Mouse (Mus musculus) left cerebral cortex, adult 2 months (tissue): Measurements from ENCODE around the gene Gpr26. TPM values are rescaled to one million over a fixed set of nuclear protein-coding genes. Genes with fewer than 3 reads are reported as not detected.

ENCODE experiments used
- DNase-seq, 2 experiments: peaks; one replicate each; pipeline ENCODE4 v3.0.0; 2021 to 2022; ENCODE audit warnings: low spot score in 2 of 2, mixed read lengths in 1 of 2; ENCODE audit errors: extremely low spot score in 1 of 2
- H3K27ac ChIP-seq: fragments of 200-600 bp; 2 replicates; pipeline ENCODE4 v1.8.1; 2022
- H3K4me3 ChIP-seq: fragments of 200-600 bp; 2 replicates; pipeline ENCODE4 v1.8.1; 2022
- CTCF ChIP-seq: fragments of 200-600 bp; IDR thresholded peaks from 2 replicates; pipeline ENCODE4 v1.8.1; 2022; ENCODE audit warnings: antibody characterized with exemption, mild to moderate bottlenecking, moderate library complexity
- intact Hi-C: fragments of 180-260 bp; cut with DNase I; formaldehyde crosslinking; loops from one replicate; pipeline ENCODE4 v1.15.1; 2025
- total RNA-seq, 2 experiments: library from RNA; stranded (reverse); gene quantifications; 2 replicates each; pipeline ENCODE4 v1.2.3; 2021

Gpr26 gene
- total RNA-seq, 2 experiments from 2014 or later, result 127 to 134 TPM

DNA sequence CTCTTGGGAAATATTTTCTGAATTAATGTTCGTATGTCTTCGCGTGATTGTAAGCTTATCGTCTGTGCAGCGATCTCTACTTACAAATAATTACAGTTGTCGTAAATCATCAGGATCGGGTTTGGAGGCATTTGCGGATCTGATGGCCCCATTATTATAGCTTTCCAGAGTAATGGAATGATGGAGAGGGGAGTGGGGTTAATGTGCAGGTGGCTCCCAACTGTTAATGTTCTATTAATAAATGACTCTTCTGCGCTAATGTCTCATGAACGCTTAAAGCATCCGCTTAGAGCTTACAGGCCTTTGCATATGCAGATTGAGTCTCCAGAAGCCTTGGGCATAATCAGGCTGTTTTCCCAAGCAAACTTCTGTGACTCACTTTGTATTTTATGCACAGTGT lies 12.3 kb downstream of the Gpr26 start:
- Histone ChIP-seq H3K4me3 (no peak overlapping the region), H3K27ac (no peak overlapping the region)
- TF ChIP-seq CTCF, result no peak
- no peak for DNase-seq
- intact Hi-C loops, result no loop called here

DNA sequence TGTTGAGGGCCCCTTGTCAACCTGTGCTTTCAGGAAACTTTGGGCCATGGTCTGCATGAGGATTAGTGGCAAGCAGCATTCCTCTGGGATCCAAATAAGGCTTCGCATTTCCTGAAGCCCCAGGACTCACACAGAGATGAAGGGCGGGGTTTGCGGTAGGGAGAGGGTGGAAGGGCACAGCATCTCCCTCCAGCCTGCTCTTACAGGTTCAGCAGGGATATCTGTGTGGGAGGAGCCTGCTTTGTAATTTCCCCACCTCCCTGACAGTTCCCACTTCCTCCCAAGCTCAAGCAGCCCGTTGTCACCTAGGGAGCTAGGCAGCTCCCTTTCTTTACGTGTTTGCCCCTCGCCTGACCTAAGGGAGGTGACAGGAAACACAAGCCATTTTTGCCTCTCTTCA lies 22.8 kb downstream of the Gpr26 start:
- no peak overlapping the region for H3K27ac ChIP-seq
- intact Hi-C loops, result no loop called here
- DNase-seq, result no peak
- H3K4me3 ChIP-seq, result no peak overlapping the region
- TF ChIP-seq CTCF, result no peak

DNA sequence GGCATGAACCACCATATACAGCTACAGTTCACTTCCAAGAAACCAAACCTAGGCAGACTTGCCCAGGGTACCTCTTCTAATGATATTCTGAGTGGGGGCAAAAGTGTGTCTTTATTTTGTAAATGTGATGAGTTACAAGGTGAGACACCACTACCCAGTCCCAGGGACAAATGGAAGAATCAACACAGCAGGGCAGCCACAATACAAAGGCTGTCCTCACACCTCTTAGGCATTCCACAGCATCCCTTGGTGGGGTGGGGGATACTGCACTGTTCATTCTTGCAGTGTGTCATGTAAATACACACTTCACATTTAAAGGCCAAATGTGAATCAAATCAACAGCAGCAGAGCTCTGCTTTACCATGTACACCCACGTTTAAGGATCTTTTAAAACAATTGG lies 26.0 kb downstream of the Gpr26 start:
- intact Hi-C loops, result no loop called here
- DNase-seq, result no peak
- Histone ChIP-seq H3K4me3 (no peak overlapping the region), H3K27ac (no peak overlapping the region)
- no peak for TF ChIP-seq CTCF

DNA sequence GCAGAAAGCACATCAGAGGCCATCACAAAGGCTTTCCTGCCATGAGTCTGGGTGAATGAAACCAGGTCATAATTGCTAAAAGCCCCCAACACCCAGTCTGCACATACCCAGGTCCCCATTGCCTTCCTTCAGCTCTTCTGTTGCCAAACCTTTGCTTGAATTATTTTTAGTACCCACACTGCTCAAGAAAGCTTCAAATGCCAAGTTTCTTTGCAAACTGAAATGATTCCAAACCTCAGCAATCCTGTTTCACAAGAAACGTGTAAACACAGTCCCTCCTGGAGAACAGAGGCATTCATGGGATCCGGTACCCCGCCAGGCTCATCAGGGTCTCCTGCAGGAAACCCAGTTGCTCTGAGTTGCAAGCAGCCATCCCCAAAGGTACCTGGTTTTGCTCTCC lies 26.6 kb downstream of the Gpr26 start:
- TF ChIP-seq CTCF, result no peak
- intact Hi-C loops, result no loop called here
- Histone ChIP-seq H3K4me3 (no peak overlapping the region), H3K27ac (no peak overlapping the region)
- DNase-seq, result no peak

DNA sequence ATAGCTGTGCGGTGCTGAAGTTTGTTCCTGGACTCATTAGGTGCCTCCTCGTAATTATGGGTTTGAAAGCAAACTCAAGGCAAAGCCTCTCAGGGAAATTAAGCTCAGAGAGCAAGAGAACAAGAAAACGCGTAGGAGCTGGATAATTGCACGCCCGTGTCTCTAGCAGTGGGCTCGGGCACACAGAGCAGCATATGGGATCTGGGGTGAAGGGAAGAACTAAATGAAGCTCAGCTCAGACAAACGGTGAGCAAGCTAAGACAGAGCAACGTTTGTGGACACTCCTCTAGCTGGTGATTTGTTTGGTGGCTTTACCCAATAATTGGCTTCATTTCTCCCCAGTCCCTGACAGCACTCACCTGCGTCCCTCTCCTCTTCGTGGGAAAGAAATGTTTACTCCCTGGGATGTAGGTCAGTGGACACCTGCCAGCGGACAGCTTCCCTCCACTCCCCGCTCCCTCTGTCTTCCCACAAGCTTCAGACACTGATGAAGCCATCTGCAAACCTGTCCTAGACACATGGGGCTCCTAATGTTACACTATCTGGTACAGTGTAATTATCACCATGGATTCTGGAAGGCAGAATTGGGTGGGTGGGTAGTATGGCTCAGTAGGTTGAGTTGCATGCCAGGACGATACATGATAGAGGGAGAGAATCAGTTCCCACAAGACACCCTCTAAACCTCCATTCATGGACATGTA lies 39.9 kb downstream of the Gpr26 start:
- no peak overlapping the region for H3K4me3 ChIP-seq
- DNase-seq, result no peak
- no peak overlapping the region; the same call in 1 of the 2 replicates for H3K27ac ChIP-seq
- intact Hi-C loops, result no loop called here
- no peak for TF ChIP-seq CTCF

DNA sequence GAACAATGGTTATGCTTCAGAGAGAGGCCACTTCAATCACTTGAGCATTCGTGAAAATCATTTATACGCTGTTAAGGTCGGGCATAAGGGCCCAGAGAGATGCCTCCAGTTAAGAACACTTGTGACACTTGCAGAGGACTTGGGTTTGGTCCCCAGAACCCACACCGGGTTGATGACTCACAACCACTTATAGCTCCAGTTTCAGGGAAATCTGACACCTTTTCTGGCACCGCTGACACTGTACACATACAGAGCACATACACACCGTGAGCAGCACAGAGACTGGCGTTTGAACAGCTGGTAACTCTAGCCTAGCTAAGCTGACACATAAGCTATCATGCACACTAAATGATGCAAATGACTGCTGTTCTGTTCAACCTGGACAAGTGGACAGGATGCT lies 42.7 kb downstream of the Gpr26 start:
- Histone ChIP-seq H3K4me3 (no peak overlapping the region), H3K27ac (no peak overlapping the region)
- TF ChIP-seq CTCF, result no peak
- DNase-seq, result no peak
- intact Hi-C loops, result no loop called here

DNA sequence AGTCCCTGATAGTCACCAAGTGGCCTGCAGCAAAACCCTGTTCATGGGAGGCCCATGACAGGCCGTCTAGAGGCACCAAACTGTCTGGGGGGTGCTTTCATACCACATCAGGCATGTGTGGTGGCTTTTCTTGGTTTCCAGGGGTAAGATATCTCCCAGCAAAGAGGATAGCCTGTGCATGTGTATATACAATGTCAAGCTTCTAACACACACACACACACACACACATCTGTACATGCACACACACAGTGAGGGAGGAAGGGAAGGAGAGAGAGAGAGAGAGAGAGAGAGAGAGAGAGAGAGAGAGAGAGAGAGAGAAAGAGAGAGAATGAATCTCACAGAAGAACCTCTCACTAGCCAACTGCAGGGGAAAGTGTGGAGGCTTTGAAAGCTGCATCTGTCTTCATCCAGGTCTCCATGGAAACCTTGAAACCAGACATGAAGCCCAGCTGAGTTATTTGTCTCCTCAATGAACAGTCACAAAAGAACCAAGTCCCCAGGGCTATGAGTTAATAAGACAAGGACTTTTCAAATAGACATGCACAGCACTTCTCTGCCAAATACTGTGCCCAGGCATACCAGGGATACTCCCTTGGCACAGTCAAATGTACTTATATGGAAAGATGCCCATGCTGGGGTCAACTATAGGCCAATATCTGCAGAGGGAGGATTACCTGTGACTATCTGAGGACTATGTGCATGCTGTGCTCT lies 46.9 kb downstream of the Gpr26 start:
- H3K4me3 ChIP-seq, result no peak overlapping the region
- H3K27ac ChIP-seq, result peak overlapping the region; percentile 6; the same call in 1 of the 2 replicates
- no peak for TF ChIP-seq CTCF
- intact Hi-C loops, result no loop called here
- no peak for DNase-seq

DNA sequence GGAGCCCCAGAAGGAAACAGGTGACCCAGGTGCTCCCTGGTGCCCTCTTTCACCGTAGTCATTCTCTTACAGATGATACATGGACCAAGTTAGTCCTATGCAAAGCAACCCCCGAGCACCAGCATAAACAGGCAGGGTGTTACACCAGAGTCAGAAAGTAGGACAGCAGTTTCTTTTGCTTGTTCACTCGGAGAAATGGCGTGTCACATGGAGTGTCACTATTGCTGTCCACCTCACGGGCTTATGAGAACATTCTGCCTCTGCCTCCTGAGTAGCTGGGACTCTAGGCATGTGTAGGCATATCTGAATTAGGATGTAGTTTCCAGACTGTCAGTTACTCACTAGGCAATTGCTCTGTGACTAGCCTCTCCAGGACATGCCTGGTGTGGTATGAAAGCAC lies 47.7 kb downstream of the Gpr26 start:
- no peak for TF ChIP-seq CTCF
- intact Hi-C loops, result no loop called here
- DNase-seq, result no peak

DNA sequence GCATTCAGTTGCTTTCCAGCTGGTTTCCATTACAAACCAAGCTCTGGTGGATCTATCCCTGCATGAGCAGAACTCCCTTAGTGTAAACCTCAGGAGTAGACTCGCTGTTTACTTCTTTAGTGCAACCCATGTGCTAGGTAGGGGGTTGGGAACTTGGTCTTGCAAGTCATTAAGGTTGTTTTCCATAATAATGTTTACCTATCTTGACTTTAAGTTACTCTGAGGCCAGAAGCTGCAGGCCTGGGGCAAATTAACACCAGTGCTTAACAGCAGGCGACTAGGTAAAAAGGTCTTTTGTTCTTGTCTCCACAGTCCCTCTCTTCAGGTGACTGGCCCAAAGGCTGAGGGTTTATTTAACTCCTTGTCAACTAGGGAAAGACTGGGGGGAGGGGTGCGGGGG lies 48.9 kb downstream of the Gpr26 start:
- DNase-seq, result no peak
- no peak overlapping the region for H3K27ac ChIP-seq
- no peak overlapping the region for H3K4me3 ChIP-seq
- intact Hi-C loops, result no loop called here
- no peak for TF ChIP-seq CTCF

More for the DNA sequence above, 47.7 kb downstream of the Gpr26 start:
- no peak overlapping the region for H3K27ac ChIP-seq
- H3K4me3 ChIP-seq, result no peak overlapping the region

DNA sequence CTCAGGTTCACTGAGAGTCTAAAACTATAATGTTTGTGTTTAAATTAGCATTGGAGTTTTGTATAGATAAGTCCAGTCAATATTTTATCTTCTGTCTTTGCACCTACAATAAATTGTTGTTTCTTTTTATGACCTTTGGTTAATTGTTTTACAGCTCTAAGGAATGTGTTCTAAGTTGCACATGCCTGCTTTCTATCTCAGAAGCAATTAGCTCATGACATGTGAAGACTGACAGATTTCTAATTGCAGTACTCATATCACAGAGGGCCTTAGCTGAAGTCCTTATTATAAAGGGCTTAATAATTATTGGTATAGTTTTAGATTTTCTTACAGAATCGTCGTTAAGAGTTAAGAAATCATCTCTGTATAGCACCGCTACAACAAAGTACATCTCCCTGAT lies 49.7 kb downstream of the Gpr26 start:
- Histone ChIP-seq H3K27ac (no peak overlapping the region), H3K4me3 (no peak overlapping the region)
- no peak for DNase-seq
- intact Hi-C loops, result no loop called here
- no peak for TF ChIP-seq CTCF

DNA sequence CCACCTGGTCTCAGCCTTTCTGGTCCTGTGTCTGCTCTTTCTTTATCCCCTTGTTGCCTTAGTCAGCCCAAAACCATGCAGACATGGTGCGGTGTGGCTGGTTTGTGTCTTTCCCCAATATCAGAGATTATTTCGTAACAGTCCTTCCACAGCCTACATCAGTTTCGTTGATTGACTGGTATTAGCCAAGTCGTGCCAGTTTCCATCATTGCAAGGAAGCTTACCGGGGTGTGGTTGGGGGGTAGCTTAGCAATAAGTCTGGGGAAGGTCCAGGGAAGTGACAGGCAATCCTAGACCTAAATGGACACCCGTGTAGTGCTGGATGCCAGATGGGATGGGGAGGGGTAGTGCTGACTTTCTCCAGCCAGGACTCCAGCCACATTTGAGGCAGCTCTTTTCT lies 59.3 kb downstream of the Gpr26 start:
- intact Hi-C loops, result no loop called here
- H3K27ac ChIP-seq, result no peak overlapping the region
- DNase-seq, result no peak
- TF ChIP-seq CTCF, result no peak
- no peak overlapping the region for H3K4me3 ChIP-seq

DNA sequence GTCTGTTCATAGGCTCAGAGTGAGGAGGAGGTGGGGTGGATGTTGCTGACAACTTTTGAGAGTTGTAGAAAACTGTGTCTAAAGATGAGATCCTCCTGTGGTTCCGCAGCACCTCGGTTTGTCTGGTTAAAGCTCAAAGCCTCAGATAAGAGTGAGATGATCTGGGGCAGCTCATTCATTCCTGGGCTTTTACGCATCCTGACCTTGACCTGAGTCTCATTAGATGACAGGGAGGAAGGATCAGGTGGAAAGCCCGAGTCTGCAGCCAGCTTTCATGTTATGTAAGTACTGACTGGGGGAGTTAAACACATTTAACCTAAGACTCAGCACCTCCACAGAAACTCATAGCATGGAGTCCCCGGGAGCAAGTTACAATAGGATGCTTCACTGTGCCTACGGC lies 60.4 kb downstream of the Gpr26 start:
- no peak overlapping the region for H3K4me3 ChIP-seq
- intact Hi-C loops, result no loop called here
- no peak for DNase-seq
- no peak for TF ChIP-seq CTCF
- H3K27ac ChIP-seq, result no peak overlapping the region
